ENCODE assay signal across 35 mouse cellular contexts in genomic region chr6:114160732-114161131, GRCm38 (mm10). TPM values are rescaled to one million over a fixed set of nuclear protein-coding genes. Genes with fewer than 3 reads are reported as not detected.
A peak's percentile ranks its signal among the peaks of the same experiment; 100 is the strongest.
DNase-seq lines count a peak whose midpoint lies in the region; ATAC-seq lines count a peak whose summit lies in the region.
"Had no signal": no experiment of that assay in that cellular context is flagged by ENCODE, and none has a peak within 500 bp of the region (broad histone marks: within the 10 kb centered on the region; RNA-seq: fewer than 3 reads in every experiment).

No protein-coding gene starts in this region.

- no peak overlapping the region for H3K4me3 ChIP-seq in hindbrain, embryonic 15.5 days
- H3K4me3 ChIP-seq in hindbrain, embryonic 13.5 days = no peak overlapping the region
- H3K4me3 ChIP-seq: embryonic facial prominence, embryonic 13.5 days; forebrain, embryonic 10.5 days; limb, embryonic 13.5 days; lung, embryonic 15.5 days; midbrain, embryonic 10.5 days; midbrain, embryonic 15.5 days; myocyte; neural tube, embryonic 13.5 days had no signal

- DNase-seq in cerebellum, adult 11-12 months = peak; percentile 10
- no peak for DNase-seq in cerebellum, adult 18-20 months
- DNase-seq in left cerebral cortex, postnatal 14 days (ENCODE audit: low spot score in 2 of 2) = peak; percentile 30 to 34
- no peak for DNase-seq in left cerebral cortex, adult 18-20 months (ENCODE audit: low spot score in 2 of 2)
- DNase-seq in retina, postnatal 1 day = peak; percentile 71
- no peak for DNase-seq in retina, embryonic 14.5 days (ENCODE audit: low spot score)
- DNase-seq: adrenal gland, adult 2 months; adrenal gland, postnatal 36 days; cerebellum, adult 9-10 months; gastrocnemius, postnatal 14 days; heart, postnatal 14 days; kidney, adult 8-10 months; kidney, postnatal 4 days had no signal

- no peaks in the 10 kb centered on the region for H3K36me3 ChIP-seq in hindbrain, embryonic 15.5 days
- H3K36me3 ChIP-seq in hindbrain, embryonic 13.5 days = no peaks in the 10 kb centered on the region
- H3K36me3 ChIP-seq: embryonic facial prominence, embryonic 13.5 days; forebrain, embryonic 10.5 days; limb, embryonic 13.5 days; lung, embryonic 15.5 days; midbrain, embryonic 10.5 days; midbrain, embryonic 15.5 days; neural tube, embryonic 13.5 days had no signal

- no peak overlapping the region for H3K9ac ChIP-seq in hindbrain, embryonic 15.5 days
- H3K9ac ChIP-seq in hindbrain, embryonic 13.5 days = no peak overlapping the region
- H3K9ac ChIP-seq: embryonic facial prominence, embryonic 13.5 days; limb, embryonic 13.5 days; lung, embryonic 15.5 days; midbrain, embryonic 15.5 days; neural tube, embryonic 13.5 days had no signal

- no peak overlapping the region for H3K4me2 ChIP-seq in hindbrain, embryonic 15.5 days
- no peak overlapping the region for H3K4me2 ChIP-seq in hindbrain, embryonic 13.5 days
- H3K4me2 ChIP-seq: embryonic facial prominence, embryonic 13.5 days; limb, embryonic 13.5 days; liver, embryonic 11.5 days; lung, embryonic 15.5 days; midbrain, embryonic 15.5 days; neural tube, embryonic 13.5 days had no signal

- H3K27me3 ChIP-seq in hindbrain, embryonic 15.5 days = no peaks in the 10 kb centered on the region
- H3K27me3 ChIP-seq in hindbrain, embryonic 13.5 days = peaks cover 17% of the 10 kb centered on the region; the same call in 1 of the 2 replicates
- H3K27me3 ChIP-seq: lung, embryonic 15.5 days had no signal

- no peaks in the 10 kb centered on the region for H3K4me1 ChIP-seq in hindbrain, embryonic 15.5 days (replicated peaks)
- 0 out of 2 replicates have a peak, but pooled peaks cover 3% of the 10 kb centered on the region for H3K4me1 ChIP-seq in hindbrain, embryonic 13.5 days (replicated peaks)
- H3K4me1 ChIP-seq: embryonic facial prominence, embryonic 13.5 days; limb, embryonic 13.5 days; lung, embryonic 15.5 days; midbrain, embryonic 10.5 days; midbrain, embryonic 15.5 days; neural tube, embryonic 13.5 days had no signal

- intact Hi-C loops in left cerebral cortex, postnatal 14 days (cut with DNase I) = no loop called here

- no peak overlapping the region for H3K27ac ChIP-seq in hindbrain, embryonic 15.5 days (replicated peaks)
- H3K27ac ChIP-seq in hindbrain, embryonic 13.5 days = no peak overlapping the region
- H3K27ac ChIP-seq: embryonic facial prominence, embryonic 13.5 days; forebrain, embryonic 10.5 days; kidney, postnatal 0 days; limb, embryonic 13.5 days; lung, embryonic 15.5 days; midbrain, embryonic 10.5 days; midbrain, embryonic 15.5 days; neural tube, embryonic 13.5 days had no signal

- 56% methylated on average over 8 of the region's 8 CpGs for WGBS in hindbrain, embryonic 15.5 days
- 67% methylated on average over 8 of the region's 8 CpGs for WGBS in hindbrain, embryonic 13.5 days

- peak; percentile 76 for ATAC-seq in hindbrain, embryonic 15.5 days (ENCODE audit: low FRiP score, low read depth)
- ATAC-seq in hindbrain, embryonic 13.5 days (ENCODE audit: low FRiP score) = no peak
- ATAC-seq: activated CD4-positive, CD25-positive, alpha-beta regulatory T cell, adult 4 months; forebrain, embryonic 16.5 days; intestine, embryonic 16.5 days; midbrain, embryonic 15.5 days had no signal

- no peaks in the 10 kb centered on the region for H3K9me3 ChIP-seq in hindbrain, embryonic 15.5 days
- no peaks in the 10 kb centered on the region for H3K9me3 ChIP-seq in hindbrain, embryonic 13.5 days
- H3K9me3 ChIP-seq: embryonic facial prominence, embryonic 13.5 days; forebrain, embryonic 10.5 days; limb, embryonic 13.5 days; lung, embryonic 15.5 days; midbrain, embryonic 10.5 days; midbrain, embryonic 15.5 days; neural tube, embryonic 13.5 days had no signal

RNA-seq across cellular contexts. Expression of gene Slc6a11, which starts 29.7 kb away (rescaled TPM):
- polyA plus RNA-seq in hindbrain, embryonic 15.5 days (2015; fragmentation: Nextera tagmentation; extraction: Ambion mirVana) = 80.6 and 83.2 TPM in 2 replicates
- 19.9 and 22.0 TPM in 2 replicates for polyA plus RNA-seq in hindbrain, embryonic 13.5 days (2015; fragmentation: Nextera tagmentation; extraction: Ambion mirVana)
- total RNA-seq in left cerebral cortex, postnatal 14 days (2021) = 100 to 1,000 TPM; 104 to 112 TPM
- 10 to 100 TPM; 71.3 to 76.3 TPM for total RNA-seq in left cerebral cortex, adult 18-20 months (2021)
- total RNA-seq: CH12.LX; common myeloid progenitor, adult 5-6 weeks; granulocyte monocyte progenitor cell, adult 5-6 weeks; heart, postnatal 14 days; megakaryocyte progenitor cell, adult 5-6 weeks had no signal
- polyA plus RNA-seq: activated CD4-positive, CD25-positive, alpha-beta regulatory T cell, adult 4 months; C2C12; heart, embryonic 14.5 days; liver, embryonic 11.5 days; liver, embryonic 16.5 days; myocyte had no signal

Comparison
In these comparisons a context has a peak if more than half of its experiments do, and no peak if none do; other contexts are left out.
1. DNase-seq: peak in cerebellum, adult 11-12 months (single experiment), left cerebral cortex, postnatal 14 days (2 of 2) and retina, postnatal 1 day (single experiment); none in cerebellum, adult 18-20 months (0 of 2), left cerebral cortex, adult 18-20 months (0 of 2) and retina, embryonic 14.5 days (single experiment).